Mouse (Mus musculus) bone marrow, adult 2 months (tissue): ENCODE results near the gene Xrn2.

Source experiments
- CTCF ChIP-seq: fragments of 200-500 bp; IDR thresholded peaks from 2 replicates; pipeline ENCODE4 v1.5.1; 2011; ENCODE audit warnings: low read length, control low read depth; ENCODE audit not compliant: control insufficient read depth, insufficient read depth
- POLR2A ChIP-seq: fragments of 200-500 bp; IDR thresholded peaks from 2 replicates; pipeline ENCODE4 v1.6.1; 2011; ENCODE audit warnings: low read depth, mild to moderate bottlenecking, control low read depth, low read length, borderline replicate concordance; ENCODE audit not compliant: control insufficient read depth

DNA sequence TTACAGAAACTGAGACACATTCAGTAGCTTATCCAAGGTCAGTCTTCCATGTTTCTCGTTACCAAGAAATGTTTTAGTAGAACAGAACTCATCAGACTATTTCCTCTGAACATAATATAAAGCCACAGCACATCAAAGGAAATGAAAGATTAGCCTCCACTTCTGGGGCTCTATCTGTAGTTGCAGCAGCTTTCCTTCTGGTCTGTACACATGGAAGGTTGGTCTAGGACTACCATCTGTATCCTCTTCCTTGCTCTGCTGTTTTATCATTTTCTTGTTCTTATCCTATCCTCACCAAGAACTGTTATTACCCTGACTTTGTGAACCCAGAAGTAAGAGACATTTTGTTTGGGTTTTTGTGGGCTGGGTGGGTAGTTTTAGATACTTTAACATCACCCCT is 57.5 kb downstream of the Xrn2 start:
- TF ChIP-seq POLR2A, result no peak
- no peak for TF ChIP-seq CTCF
